Mouse (Mus musculus): ENCODE measurements around the gene 1700029H14Rik.

1700029H14Rik gene

GRCm38 (mm10) chr8:13562118-13562517 lies at the start of gene 1700029H14Rik:
1700029H14Rik (minus strand) TSS chr8:13562461.
- DNase-seq (ENCODE audit: low spot score): no peak

- DNase-seq (ENCODE audit: low spot score): no peak
These were observed 49.4 kb upstream of the 1700029H14Rik start for GRCm38 (mm10) chr8:13611702-13612101.

- DNase-seq (ENCODE audit: low spot score): no peak
These were observed 47.7 kb upstream of the 1700029H14Rik start for GRCm38 (mm10) chr8:13609971-13610370.

- no peak for DNase-seq (ENCODE audit: low spot score)
These were observed 46.7 kb upstream of the 1700029H14Rik start for GRCm38 (mm10) chr8:13608946-13609345.

- DNase-seq (ENCODE audit: low spot score): no peak
These were observed 43.7 kb upstream of the 1700029H14Rik start for GRCm38 (mm10) chr8:13605920-13606480.

- DNase-seq (ENCODE audit: low spot score): peak; percentile 66
These were observed 40.4 kb upstream of the 1700029H14Rik start for GRCm38 (mm10) chr8:13602621-13603020.

GRCm38 (mm10) chr8:13601166-13601565 lies 38.9 kb upstream of the 1700029H14Rik start:
- DNase-seq (ENCODE audit: low spot score): no peak

GRCm38 (mm10) chr8:13600716-13601115 lies 38.5 kb upstream of the 1700029H14Rik start:
- DNase-seq (ENCODE audit: low spot score): no peak

GRCm38 (mm10) chr8:13600204-13600603 lies 37.9 kb upstream of the 1700029H14Rik start:
- DNase-seq (ENCODE audit: low spot score): no peak

GRCm38 (mm10) chr8:13597777-13598176 lies 35.5 kb upstream of the 1700029H14Rik start:
- DNase-seq (ENCODE audit: low spot score): no peak

- DNase-seq (ENCODE audit: low spot score): no peak
These were observed 33.6 kb upstream of the 1700029H14Rik start for GRCm38 (mm10) chr8:13595861-13596260.

GRCm38 (mm10) chr8:13594884-13595323 lies 32.6 kb upstream of the 1700029H14Rik start:
- peak; percentile 56 for DNase-seq (ENCODE audit: low spot score)

GRCm38 (mm10) chr8:13593340-13593739 lies 31.1 kb upstream of the 1700029H14Rik start:
- DNase-seq (ENCODE audit: low spot score): no peak

- DNase-seq (ENCODE audit: low spot score): no peak
These were observed 29.0 kb upstream of the 1700029H14Rik start for GRCm38 (mm10) chr8:13591246-13591645.

- no peak for DNase-seq (ENCODE audit: low spot score)
These were observed 26.8 kb upstream of the 1700029H14Rik start for GRCm38 (mm10) chr8:13589071-13589470.

GRCm38 (mm10) chr8:13584652-13585051 lies 22.4 kb upstream of the 1700029H14Rik start:
- no peak for DNase-seq (ENCODE audit: low spot score)

GRCm38 (mm10) chr8:13577869-13578268 lies 15.6 kb upstream of the 1700029H14Rik start:
- DNase-seq (ENCODE audit: low spot score): no peak

GRCm38 (mm10) chr8:13571999-13572398 lies 9.7 kb upstream of the 1700029H14Rik start:
- DNase-seq (ENCODE audit: low spot score): no peak

- no peak for DNase-seq (ENCODE audit: low spot score)
These were observed 4.7 kb downstream of the 1700029H14Rik start for GRCm38 (mm10) chr8:13557526-13557925.

- no peak for DNase-seq (ENCODE audit: low spot score)
These were observed 10.8 kb downstream of the 1700029H14Rik start for GRCm38 (mm10) chr8:13551574-13551830.

GRCm38 (mm10) chr8:13550718-13551573 lies 11.3 kb downstream of the 1700029H14Rik start:
- peak; percentile 96 for DNase-seq (ENCODE audit: low spot score)

GRCm38 (mm10) chr8:13548831-13549230 lies 13.4 kb downstream of the 1700029H14Rik start:
- peak; percentile 50 for DNase-seq (ENCODE audit: low spot score)

GRCm38 (mm10) chr8:13548235-13548634 lies 14.0 kb downstream of the 1700029H14Rik start:
- DNase-seq (ENCODE audit: low spot score): peak; percentile 42

GRCm38 (mm10) chr8:13546421-13546820 lies 15.8 kb downstream of the 1700029H14Rik start:
- DNase-seq (ENCODE audit: low spot score): no peak

Data from layer of hippocampus, adult 11-12 months (tissue).